Mouse (Mus musculus): ENCODE results near the gene Krt83. TPM values are rescaled to one million over a fixed set of nuclear protein-coding genes. Genes with fewer than 3 reads are reported as not detected.
"Not testable (repeated sequence)": the region's sequence is repeated elsewhere in the genome, so short reads cannot be mapped to it uniquely, and the experiment has no call there.

Krt83 gene
- polyA plus RNA-seq (2014; fragmentation: Nextera tagmentation; extraction: Ambion mirVana) = 0.13 TPM in 1 of 2 replicates, not detected in the other

DNA sequence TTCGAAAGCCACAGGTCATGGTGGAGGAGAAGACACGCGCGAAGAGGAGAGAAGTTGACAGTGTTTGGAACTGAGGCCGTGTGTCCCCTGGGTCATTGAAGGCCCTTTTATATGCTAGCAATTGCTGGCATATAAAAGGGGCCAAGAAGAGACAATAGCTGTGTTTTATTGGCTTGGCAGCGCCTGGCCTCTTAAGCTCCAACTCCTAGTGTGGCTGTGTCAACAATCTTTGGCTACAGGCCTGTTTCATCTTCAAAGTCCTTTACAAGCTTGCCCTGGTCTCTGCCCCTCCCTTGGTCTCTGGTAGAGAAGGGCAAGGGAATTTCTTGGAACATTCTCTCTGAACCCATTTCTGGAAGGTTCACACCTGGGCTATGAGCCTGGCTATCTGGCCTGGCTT, at the start of gene Krt83:
TSS of gene Krt83 (minus strand) at position 82 of the 400 bp plus-strand sequence.
- no peak within 1 kb of the TSS for H3K27ac ChIP-seq (ENCODE audit: low read depth)
- H3K9ac ChIP-seq = no peak within 1 kb of the TSS
- peak; percentile 11 for DNase-seq
- no peak within 1 kb of the TSS for H3K4me2 ChIP-seq
- 70% methylated on average over 6 of the region's 6 CpGs for WGBS
- H3K9me3 ChIP-seq (ENCODE audit: low read depth, low read length) = no peaks in the 10 kb centered on the region
- H3K4me1 ChIP-seq (ENCODE audit: insufficient read depth) = no peaks in the 10 kb centered on the region
- no peaks in the 10 kb centered on the region for H3K36me3 ChIP-seq (ENCODE audit: insufficient read depth)
- ATAC-seq (ENCODE audit: insufficient read depth) = no peak
- TF ChIP-seq CTCF (IDR thresholded peaks at IDR 0.05; ENCODE audit: low read depth) = no peak
- no peak within 1 kb of the TSS for H3K4me3 ChIP-seq (ENCODE audit: low read depth, low read length)
- no peaks in the 10 kb centered on the region for H3K27me3 ChIP-seq (ENCODE audit: insufficient read depth, low read length)

DNA sequence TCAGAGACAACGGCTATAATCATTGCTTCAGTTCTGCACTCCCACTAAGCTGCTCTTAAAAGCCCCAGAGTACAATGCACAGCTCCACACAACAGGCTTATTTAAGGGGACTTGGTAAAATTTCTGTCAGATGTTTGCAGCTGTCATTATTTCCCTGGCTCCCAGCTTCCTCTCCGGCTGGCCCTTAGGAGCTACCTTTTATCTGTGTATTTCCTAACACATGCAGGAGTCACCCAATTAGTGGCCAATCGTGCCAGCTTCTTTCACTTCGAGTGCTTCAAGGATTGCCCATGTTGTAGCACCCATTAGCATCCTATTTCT, 47.2 kb upstream of the Krt83 start:
- 37% methylated on average over 4 of the region's 4 CpGs for WGBS
- H3K9ac ChIP-seq = no peak overlapping the region
- no peaks in the 10 kb centered on the region for H3K4me1 ChIP-seq (ENCODE audit: insufficient read depth)
- H3K9me3 ChIP-seq (ENCODE audit: low read depth, low read length) = no peaks in the 10 kb centered on the region
- no peak overlapping the region for H3K4me2 ChIP-seq
- ATAC-seq (ENCODE audit: insufficient read depth) (no peak), DNase-seq (peak; percentile 50)
- no peaks in the 10 kb centered on the region for H3K36me3 ChIP-seq (ENCODE audit: insufficient read depth)
- no peak for TF ChIP-seq CTCF (IDR thresholded peaks at IDR 0.05; ENCODE audit: low read depth)
- no peaks in the 10 kb centered on the region for H3K27me3 ChIP-seq (ENCODE audit: insufficient read depth, low read length)
- no peak overlapping the region for H3K4me3 ChIP-seq (ENCODE audit: low read depth, low read length)
- H3K27ac ChIP-seq (ENCODE audit: low read depth) = no peak overlapping the region

DNA sequence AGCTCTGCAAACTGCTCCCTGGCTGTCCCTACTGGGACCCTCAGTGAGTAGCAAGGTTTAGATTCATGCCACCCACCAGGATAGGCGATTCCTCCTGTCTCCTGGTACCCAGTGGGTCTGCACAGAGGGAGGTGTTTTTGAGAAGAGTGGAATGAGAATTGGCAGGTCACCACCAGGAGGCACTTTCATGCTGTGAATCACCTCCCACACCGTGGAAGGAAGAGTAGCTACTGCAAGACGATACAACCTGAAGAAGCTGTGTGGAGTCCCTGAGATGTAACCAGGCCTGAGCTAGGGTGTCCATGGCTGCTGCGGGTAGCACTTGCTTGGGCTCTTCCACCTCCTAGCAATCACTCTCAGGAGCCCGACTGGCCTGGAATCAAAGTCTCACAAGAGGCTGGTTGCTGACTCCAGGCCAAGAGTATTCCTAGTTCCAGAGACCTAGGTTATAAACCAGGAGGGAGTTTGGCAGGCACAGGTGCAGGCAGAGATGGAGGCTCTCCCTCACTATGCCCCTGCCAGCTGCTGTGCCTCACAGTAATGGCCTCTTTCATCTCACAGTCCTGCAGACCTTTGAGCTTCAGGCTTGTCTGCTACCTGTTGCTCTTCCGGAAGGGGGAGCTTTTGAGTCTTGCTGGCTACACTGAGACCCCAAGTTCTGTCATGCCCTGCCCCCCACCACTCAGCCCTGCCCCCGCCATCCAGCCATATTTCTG, 46.7 kb upstream of the Krt83 start:
- Histone ChIP-seq H3K27me3 (ENCODE audit: insufficient read depth, low read length) (no peaks in the 10 kb centered on the region), H3K4me2 (no peak overlapping the region), H3K9me3 (ENCODE audit: low read depth, low read length) (no peaks in the 10 kb centered on the region), H3K27ac (ENCODE audit: low read depth) (no peak overlapping the region), H3K36me3 (ENCODE audit: insufficient read depth) (no peaks in the 10 kb centered on the region), H3K9ac (no peak overlapping the region), H3K4me3 (ENCODE audit: low read depth, low read length) (no peak overlapping the region), H3K4me1 (ENCODE audit: insufficient read depth) (no peaks in the 10 kb centered on the region)
- ATAC-seq (ENCODE audit: insufficient read depth) (no peak), DNase-seq (no peak)
- 29% methylated on average over 7 of the region's 7 CpGs for WGBS
- peak; percentile 26; the same call in 1 of the 2 replicates for TF ChIP-seq CTCF (IDR thresholded peaks at IDR 0.05; ENCODE audit: low read depth)

DNA sequence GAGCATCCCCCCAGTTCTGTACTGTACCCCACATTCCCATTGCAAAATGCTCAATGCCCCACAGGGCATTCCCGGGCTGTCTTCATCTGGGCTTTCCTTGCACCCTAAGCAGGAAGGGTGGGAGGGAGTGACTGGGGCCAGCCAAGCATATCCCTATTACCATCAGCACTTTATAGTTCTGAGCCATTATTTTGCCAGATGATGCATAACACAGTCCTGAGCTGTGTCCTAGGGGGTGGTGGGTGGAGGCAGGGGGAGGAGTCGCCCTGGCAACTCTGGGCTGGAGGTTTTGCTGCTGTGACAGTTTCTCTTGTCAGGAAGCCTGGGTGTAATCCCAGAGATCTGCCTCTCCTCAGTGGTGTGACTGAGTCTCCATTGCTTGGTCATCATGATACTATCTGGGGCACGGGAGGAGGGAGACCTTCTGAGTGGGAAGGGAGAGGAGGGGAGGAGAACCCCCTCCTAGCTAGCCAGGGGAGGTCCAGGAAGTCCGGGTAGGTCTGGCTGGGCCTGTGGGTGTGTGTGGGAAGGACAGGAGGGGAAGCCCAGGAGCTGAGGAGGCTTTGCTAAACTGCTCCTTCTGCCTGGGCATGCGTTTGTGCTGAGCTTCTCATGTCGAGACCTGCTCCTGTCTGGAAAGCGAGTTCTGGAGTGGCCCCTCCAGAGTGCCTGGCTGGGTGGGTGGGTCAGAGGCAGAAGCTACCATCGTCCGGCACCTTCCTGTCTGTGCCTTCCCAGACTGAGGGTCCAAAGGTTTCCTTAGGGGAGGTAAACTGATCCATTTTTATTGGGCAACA, 44.9 kb upstream of the Krt83 start:
- H3K4me2 ChIP-seq = no peak overlapping the region
- WGBS = 45% methylated on average over 9 of the region's 9 CpGs

DNA sequence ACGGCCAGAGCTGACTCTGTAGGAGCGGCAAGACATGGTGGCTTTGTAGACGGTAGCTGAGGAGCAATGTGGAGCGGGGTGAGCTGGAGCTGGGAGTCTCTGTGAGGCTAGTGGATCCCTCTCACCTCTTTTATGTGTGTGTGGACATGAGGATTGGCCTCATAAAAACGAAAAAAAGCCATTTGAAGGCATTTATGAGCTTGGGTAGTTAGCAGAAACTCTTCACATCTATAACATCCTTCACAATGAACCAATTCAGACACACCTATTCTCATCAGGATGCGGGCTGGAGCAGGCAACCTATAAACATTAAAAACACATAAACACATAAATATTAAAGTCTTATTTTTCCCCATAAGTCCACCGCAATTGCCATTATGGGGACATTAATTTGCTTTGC, 41.4 kb upstream of the Krt83 start, which contains the start of gene Krt84:
TSS of gene Krt84 (minus strand) at position 101 of the 400 bp plus-strand sequence.
- Histone ChIP-seq H3K36me3 (ENCODE audit: insufficient read depth) (no peaks in the 10 kb centered on the region), H3K9me3 (ENCODE audit: low read depth, low read length) (no peaks in the 10 kb centered on the region), H3K4me1 (ENCODE audit: insufficient read depth) (no peaks in the 10 kb centered on the region), H3K9ac (no peak within 1 kb of the TSS), H3K27me3 (ENCODE audit: insufficient read depth, low read length) (no peaks in the 10 kb centered on the region), H3K4me3 (ENCODE audit: low read depth, low read length) (no peak within 1 kb of the TSS), H3K4me2 (no peak within 1 kb of the TSS), H3K27ac (ENCODE audit: low read depth) (no peak within 1 kb of the TSS)
- no peak for ATAC-seq (ENCODE audit: insufficient read depth)
- 83% methylated on average over 7 of the region's 7 CpGs for WGBS
- DNase-seq = no peak
- no peak for TF ChIP-seq CTCF (IDR thresholded peaks at IDR 0.05; ENCODE audit: low read depth)

More for the DNA sequence above, 44.9 kb upstream of the Krt83 start:
- DNase-seq (no peak), ATAC-seq (ENCODE audit: insufficient read depth) (no peak; the same call in 1 of the 2 replicates)
- Histone ChIP-seq H3K4me1 (ENCODE audit: insufficient read depth) (no peaks in the 10 kb centered on the region), H3K4me3 (ENCODE audit: low read depth, low read length) (no peak overlapping the region), H3K9me3 (ENCODE audit: low read depth, low read length) (no peaks in the 10 kb centered on the region), H3K27me3 (ENCODE audit: insufficient read depth, low read length) (no peaks in the 10 kb centered on the region), H3K36me3 (ENCODE audit: insufficient read depth) (no peaks in the 10 kb centered on the region), H3K27ac (ENCODE audit: low read depth) (no peak overlapping the region), H3K9ac (no peak overlapping the region)
- TF ChIP-seq CTCF (IDR thresholded peaks at IDR 0.05; ENCODE audit: low read depth) = no peak

DNA sequence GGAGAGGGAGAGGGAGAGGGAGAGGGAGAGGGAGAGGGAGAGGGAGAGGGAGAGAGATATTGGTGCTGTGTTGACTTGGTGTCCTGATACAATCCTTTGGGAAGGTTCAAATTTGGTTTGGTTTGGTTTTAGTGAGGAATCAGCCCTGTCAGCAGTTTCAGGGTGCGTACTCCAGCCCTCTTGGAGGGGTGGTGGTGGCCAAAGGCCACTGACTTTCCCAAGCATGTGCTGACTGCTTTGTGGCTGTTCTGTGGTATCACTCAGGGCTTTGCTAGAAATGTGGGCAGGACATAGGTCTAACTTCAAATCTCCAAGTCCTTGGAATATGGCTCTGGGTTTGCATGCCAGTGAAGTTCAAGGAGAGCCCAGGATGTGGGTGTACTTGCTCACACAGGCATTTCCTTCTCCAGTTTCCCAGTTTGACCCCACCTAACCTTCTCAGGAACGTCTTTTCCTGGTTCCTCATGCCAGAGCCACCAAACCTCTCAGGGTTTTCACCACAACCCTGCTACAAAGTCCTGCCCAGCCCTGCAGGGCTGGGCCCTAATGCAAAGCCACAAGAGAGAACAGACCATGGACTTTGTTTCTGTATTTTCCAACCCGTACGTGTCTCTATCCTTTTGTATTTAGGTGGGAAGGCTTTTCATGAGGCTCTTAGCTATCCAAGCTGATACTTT, 31.4 kb upstream of the Krt83 start:
- Histone ChIP-seq H3K27ac (ENCODE audit: low read depth) (no peak overlapping the region), H3K9me3 (ENCODE audit: low read depth, low read length) (no peaks in the 10 kb centered on the region), H3K4me1 (ENCODE audit: insufficient read depth) (no peaks in the 10 kb centered on the region), H3K27me3 (ENCODE audit: insufficient read depth, low read length) (no peaks in the 10 kb centered on the region), H3K9ac (no peak overlapping the region), H3K36me3 (ENCODE audit: insufficient read depth) (no peaks in the 10 kb centered on the region), H3K4me3 (ENCODE audit: low read depth, low read length) (no peak overlapping the region), H3K4me2 (no peak overlapping the region)
- no peak for TF ChIP-seq CTCF (IDR thresholded peaks at IDR 0.05; ENCODE audit: low read depth)
- DNase-seq = no peak
- no peak for ATAC-seq (ENCODE audit: insufficient read depth)
- 65% methylated on average over 4 of the region's 4 CpGs for WGBS

DNA sequence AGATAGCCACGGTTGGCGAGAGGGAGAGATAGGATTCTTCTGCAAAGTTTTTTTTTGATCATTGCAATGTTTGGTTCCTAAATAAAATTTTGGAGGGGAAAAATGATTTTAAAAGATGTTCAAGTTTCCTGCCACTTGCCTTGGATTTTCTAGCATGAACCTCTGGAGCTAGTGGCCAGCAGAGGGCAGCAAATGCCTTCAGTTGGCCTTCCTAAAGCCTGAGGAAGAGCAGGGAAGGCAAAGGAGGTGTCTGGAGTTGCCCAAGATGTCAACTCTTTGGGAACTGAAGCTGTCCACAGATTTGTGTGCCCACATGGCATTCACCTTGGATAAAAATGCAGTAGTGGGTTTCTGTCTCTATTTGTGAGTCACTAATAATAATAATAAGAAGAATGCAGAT, 28.5 kb upstream of the Krt83 start:
- DNase-seq (peak; percentile 93), ATAC-seq (ENCODE audit: insufficient read depth) (no peak)
- no peaks in the 10 kb centered on the region for H3K4me1 ChIP-seq (ENCODE audit: insufficient read depth)
- WGBS = 12% methylated on average over 2 of the region's 2 CpGs
- no peak overlapping the region for H3K4me3 ChIP-seq (ENCODE audit: low read depth, low read length)
- no peaks in the 10 kb centered on the region for H3K9me3 ChIP-seq (ENCODE audit: low read depth, low read length)
- no peaks in the 10 kb centered on the region for H3K36me3 ChIP-seq (ENCODE audit: insufficient read depth)
- TF ChIP-seq CTCF (IDR thresholded peaks at IDR 0.05; ENCODE audit: low read depth) = peak; percentile 91
- no peak overlapping the region for H3K27ac ChIP-seq (ENCODE audit: low read depth)
- H3K9ac ChIP-seq = no peak overlapping the region
- no peaks in the 10 kb centered on the region for H3K27me3 ChIP-seq (ENCODE audit: insufficient read depth, low read length)
- H3K4me2 ChIP-seq = no peak overlapping the region

DNA sequence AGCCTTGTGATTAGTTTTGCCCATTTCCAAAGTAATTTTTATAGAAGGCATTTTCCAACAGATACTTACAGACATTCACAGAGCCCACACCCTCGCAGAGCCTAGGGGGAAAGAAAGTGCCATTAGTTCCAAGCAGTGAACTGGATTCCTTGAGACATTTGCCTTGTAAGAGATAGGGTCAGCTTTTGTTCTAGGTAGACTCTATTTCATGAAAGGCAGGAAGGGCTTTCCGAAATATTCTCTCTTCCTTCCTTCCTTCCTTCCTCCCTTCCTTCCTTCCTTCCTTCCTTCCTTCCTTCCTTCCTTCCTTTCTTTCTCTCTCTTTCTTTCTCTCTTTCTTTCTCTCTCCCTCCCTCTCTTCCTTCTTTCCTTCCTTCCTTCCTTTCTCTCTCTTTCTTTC, 25.8 kb upstream of the Krt83 start, which contains the start of gene Gm49425:
TSS of gene Gm49425 (minus strand) at position 101 of the 400 bp plus-strand sequence.
- H3K9me3 ChIP-seq (ENCODE audit: low read depth, low read length); DNase-seq; ATAC-seq (ENCODE audit: insufficient read depth); H3K27me3 ChIP-seq (ENCODE audit: insufficient read depth, low read length); H3K4me2 ChIP-seq; H3K27ac ChIP-seq (ENCODE audit: low read depth); H3K9ac ChIP-seq; H3K36me3 ChIP-seq (ENCODE audit: insufficient read depth); H3K4me1 ChIP-seq (ENCODE audit: insufficient read depth); H3K4me3 ChIP-seq (ENCODE audit: low read depth, low read length): not testable (repeated sequence)
- WGBS = 77% methylated on average over 2 of the region's 2 CpGs
